Mouse (Mus musculus): ENCODE measurements around the gene Pcbd1.

Gene Pcbd1

DNA sequence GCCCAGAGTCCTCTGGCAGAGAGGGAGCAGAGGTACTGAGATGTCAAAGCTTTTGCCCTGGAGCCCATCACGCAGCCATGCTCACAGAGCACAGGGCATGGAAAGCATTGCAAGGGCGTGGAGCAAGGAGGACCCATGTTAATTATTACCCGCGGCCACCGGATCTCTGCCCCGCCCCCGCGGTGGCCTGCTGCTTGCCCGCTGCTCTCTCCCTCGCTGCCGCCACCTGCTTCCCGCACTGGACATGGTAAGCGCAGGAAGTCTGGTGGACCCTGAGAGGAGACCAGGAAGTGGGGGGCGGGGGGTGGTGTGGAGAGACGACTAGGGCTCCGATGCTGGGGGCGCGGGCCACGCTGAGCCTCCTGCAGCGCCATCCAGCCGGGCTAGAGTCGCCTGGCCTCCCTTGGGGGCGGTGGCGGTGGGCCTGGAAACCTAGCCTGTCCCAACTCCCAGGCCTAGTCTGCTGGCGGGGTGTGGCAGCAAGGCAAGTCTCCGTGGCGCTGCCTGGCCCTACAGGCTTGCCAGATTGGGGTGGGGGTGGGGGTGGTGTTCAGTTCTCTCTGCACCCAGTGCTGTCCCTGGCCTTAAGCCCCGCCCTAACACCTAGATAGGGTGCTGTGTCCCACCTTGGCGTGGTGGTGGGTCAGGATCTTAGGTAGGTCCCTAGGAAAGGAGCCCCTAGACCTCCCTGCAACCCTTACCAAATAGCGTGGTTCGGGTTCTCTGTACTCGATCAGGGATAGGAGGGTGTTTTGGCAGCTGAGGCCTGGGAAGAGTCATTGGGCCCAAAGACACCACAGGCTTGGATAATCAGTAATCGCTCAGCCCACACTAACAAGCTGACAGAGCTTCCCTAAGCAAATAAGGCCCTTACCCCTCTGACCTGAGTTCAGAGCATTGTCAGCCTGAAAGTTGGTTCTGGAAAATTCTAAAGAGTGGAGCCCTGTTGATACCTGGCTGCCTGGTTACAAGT, at the start of gene Pcbd1:
Gene Pcbd1, plus strand, starts transcription at position 162 of the 973 bp plus-strand sequence.
- DNase-seq (ENCODE audit: low spot score): no peak

DNA sequence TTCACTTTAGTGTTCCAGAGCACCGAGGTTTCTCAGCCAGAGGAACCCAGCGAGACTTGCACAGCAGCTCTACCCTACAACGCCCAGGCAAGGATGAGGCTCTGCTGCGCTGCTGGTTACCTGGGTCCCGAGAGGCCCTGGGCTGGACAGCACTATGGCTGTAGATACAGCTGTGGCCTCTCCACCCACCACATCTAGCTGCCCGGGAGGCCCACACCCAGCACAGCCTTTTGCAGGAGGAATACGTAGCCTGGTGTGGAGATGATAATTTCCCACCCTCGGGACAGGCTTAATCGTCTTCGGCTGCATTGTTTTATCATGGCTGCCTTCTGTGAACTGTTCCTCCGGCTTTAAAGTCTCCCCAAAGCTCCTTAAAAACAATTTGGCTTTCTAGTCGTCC, 49.5 kb upstream of the Pcbd1 start:
- no peak for DNase-seq (ENCODE audit: low spot score)

DNA sequence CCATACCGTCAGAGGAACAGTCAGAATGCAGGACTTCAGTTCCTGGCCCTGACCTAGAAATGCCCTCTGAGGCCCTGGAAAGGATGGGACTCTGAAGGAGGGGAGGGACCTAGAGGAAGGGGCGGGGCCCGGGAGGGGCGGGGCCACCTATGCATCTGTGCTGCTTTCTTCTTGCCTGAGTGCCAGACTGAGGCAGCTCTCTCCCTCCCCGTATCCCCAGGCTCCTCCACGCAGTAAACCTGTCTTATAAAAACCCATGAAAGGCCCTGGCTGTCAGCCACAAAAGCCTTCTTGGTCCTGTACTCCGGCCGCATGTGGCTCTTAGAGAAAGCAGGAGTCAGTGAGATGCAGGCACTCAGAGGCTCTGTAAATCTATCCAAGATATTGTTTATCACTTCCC, 44.0 kb upstream of the Pcbd1 start:
- no peak for DNase-seq (ENCODE audit: low spot score)

DNA sequence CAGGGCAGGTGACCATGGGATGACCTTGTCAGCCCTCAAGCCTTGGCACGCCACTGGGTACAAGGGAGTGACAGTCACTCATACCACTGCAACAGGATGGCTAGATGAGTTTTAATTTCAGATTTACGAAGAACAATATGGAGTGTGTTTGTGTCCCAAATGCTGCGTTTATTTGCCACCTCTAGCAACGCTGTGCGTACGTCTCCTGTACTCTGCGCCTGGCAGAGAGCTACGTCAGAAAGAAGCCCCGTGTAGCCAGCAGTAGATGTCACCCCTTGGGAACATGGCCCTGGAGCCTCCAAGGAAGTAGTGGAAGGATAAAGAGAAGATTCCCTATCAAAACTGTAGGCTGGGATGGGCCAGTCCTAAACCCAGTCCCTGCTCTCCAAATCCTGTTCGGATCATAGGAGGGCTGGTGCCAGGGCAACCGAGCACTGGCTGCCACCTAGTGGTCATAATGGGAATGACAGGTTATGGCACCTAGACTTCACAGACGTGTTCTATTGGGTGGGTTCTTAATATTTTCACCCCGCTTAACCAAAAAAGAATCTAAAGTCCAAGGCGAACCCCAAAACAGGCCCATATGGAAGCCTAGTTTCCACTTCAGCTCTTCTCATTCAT, 37.0 kb upstream of the Pcbd1 start:
- DNase-seq (ENCODE audit: low spot score): peak; percentile 72

DNA sequence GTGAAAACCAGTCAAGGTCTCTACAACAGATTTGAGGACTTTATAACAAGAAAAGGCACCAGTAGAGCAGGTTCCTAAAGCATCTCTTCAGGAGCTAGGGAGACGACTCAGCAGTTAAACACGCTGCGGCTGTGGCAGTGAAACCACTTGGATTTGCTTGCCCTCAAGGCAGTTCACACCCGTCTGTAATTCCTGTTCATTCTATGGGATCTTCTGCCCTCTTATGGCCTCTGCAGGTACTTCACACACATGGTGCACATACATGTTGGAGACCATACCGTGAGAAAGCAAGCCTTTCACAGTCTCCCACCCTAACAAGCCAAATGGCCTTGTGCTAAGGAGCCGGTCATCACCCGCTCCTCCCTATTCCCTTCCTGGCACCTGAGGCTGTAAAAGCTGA, 32.5 kb upstream of the Pcbd1 start:
- DNase-seq (ENCODE audit: low spot score): no peak

DNA sequence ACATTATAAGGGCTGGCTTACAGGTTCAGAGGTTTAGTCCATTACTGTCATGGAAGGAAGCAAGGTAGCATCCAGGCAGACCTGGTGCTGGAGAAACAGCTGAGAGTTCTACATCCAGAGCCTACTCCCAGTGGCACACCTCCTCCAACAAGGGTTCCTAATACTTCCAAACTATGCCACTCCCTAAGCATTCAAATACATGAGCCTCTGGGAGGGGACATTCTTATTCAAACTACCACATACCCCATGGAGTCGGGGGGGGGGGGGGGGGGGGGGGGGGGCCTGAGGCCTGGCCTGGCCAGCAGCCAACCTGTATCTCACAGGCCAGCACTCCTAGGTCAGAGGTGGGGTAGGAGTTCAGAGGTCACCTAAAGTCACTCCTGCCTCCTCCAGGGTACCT, 30.0 kb upstream of the Pcbd1 start:
- DNase-seq (ENCODE audit: low spot score): no peak

DNA sequence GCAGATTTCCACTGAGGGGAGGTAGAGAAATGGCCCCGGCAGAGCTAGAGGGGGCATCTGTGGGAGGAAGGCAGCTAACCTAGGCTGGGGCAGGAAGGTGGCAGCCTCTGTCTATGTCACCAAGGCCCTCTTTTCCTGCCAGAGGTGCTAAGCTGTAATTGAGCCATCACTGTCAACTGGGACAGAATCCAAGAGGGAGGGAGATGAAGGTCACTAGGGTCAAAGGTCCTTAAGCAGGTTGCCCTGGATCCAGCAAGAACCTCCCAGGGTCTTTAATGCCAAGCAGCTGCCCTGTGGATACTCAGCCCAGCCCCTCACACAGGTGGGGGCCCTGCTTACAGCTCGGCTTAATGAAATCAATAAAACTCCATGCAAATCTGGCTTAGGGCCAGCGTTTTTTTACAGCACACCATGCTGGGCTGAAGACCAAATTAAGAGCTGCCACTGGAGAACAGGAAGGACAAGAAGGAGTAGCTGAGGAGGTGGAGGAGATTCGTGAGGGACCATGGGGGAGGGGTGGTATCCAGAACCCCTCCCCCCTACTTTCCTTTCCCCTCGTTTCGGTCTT, 29.5 kb upstream of the Pcbd1 start:
- DNase-seq (ENCODE audit: low spot score): no peak

DNA sequence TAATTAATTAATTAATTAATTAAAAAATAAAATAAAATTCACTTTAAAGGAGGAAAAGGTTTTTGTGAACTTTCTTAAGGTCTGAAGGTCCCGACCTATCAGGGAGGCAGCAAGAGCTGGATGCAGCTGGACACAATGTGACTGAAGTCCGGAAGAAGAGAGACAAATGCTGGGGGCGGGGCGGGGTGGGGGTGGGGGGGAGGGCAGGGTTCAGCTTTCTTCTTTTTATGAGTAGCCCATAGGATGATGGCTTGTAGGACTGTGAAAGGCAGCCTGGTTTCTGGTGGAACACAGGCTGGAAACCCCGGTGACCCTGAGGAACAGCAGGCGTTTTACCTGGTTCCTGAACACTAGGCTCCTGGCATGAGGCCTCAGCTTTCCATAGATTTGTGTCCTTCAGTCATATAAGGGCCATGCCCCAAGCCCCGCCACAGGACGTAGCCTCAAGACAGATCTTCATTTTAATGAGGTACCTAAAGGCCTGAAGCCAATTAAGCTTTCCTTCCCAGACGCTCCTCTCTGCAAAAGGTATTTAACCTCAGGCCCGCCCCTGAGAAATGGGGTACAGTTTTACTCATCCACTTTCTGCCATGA, 25.8 kb upstream of the Pcbd1 start:
- no peak for DNase-seq (ENCODE audit: low spot score)

DNA sequence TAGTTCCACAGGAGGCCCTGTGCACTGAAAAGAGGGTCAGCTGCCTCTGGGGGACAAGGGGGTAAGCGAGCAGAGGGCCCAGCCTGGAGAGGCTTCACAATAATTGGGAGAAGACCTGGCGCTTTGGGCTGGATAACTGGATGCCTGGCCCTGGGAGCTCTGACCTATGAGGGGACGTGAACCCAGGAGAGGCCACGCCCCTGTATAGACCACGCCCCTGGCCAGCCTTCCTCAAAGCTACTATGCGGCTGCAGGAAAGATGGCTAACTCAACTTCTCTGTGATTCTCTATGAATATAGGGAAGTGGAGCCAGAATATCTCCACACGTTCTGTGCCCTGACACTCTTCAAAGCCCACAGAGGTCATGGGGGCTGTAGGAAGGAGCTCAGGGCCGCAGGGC, 24.5 kb upstream of the Pcbd1 start:
- DNase-seq (ENCODE audit: low spot score): no peak

DNA sequence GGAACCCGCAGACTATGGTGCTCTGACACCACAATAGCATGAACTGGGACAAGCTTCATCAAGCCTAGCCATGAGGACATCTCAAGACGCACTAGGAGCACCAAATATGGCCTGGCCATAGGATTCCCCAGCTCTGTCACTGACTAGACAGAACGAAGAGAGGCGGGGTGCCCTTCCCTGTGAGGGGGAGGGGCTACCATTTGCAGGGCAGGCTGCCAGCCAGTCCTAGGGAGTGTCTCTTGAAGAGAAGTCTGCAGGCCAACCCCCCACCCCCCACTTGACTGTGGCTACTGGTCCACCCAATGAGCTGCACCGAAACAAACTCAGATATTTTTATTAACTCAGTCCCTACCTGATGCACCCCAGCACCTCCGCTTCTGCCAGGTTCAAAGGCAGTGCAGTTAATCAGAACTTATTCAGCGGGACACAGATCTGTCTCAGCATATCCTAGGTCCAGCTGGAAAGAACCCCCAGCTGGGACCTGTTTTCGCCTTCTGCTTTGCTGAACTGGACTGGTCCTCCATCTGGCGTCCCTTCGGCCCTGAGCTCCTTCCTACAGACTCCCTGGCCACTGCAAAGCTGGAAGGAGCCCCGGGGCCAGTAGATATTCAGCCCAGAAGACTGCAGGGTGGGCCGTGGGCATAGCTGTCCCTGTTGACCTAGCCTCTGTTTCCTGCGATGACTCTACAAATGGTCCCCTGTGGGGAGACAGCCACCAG, 23.7 kb upstream of the Pcbd1 start:
- DNase-seq (ENCODE audit: low spot score): no peak

DNA sequence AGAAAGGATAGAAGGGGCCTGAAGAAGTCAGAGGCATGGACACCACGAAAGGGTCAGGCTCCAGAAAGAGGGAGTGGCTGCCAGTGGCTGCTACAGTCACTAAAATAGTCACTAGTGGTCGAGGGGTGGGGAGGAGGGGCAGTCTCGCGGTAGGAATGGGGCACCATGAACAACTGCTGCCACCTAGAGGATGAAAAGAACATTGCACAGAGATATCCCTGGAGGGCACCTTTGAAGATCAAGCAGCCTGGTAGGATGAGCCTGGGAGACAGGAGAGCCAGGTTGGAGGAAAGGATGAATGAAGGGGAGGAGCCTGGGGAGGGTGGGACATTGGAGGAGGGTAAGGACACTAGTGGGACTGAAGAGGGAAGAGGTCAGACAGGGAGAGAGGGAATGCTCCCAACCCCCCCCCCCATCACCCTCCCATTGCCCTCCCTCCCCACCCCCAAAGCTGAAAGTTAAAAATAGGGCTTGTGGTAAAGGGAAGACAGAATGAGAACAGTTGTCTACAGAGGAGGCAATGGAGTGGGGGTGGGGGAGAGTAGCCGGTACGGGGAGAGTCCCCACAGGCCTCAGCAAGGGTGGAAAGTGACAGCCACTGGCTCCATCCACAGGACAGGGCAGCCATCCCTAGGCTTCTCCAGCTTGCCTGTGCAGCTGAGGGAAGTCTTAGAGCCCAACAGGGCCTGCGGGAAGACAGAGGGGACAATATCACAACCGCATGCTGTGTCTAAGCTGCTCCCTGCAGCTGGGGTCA, 20.5 kb upstream of the Pcbd1 start:
- DNase-seq (ENCODE audit: low spot score): peak; percentile 68

DNA sequence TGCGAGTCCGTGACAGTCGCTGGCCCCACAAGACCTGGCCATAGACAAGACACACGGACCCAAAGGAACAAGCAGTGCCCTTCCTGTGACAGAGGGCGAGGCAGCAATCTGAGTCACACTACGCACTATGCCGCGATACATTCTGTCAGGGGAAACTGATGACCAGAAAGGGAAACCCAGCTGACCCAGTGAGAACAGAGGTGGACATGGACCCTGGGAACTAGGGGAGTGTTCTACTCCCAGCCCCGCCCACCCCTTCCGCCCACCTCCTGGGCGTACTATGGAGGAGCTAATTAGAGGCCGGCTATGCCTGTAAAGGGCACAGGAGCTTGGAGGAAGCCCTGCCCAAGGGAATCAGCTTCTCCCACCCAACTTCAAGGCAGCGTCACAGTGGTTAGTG, 19.9 kb upstream of the Pcbd1 start:
- no peak for DNase-seq (ENCODE audit: low spot score)

DNA sequence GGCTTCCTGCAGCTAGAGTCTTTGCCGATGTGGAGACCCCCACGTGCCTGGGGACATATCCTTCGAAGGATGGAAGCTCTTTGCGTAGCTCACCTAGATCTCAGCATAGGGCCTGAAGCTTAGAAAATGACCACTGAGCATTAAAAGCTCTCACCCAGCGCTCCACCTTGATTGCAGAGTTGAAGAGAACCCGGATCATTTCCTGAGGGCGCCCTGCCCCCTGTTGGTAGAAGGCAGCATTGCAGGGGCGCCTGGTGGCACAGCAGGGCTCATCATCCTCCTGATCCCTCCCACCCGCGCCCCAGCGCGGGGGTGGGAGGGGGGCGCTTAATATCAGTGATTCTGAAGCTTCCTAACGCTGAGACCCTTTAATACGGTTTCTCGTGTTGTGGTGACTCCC, 16.8 kb upstream of the Pcbd1 start:
- peak; percentile 66 for DNase-seq (ENCODE audit: low spot score)

DNA sequence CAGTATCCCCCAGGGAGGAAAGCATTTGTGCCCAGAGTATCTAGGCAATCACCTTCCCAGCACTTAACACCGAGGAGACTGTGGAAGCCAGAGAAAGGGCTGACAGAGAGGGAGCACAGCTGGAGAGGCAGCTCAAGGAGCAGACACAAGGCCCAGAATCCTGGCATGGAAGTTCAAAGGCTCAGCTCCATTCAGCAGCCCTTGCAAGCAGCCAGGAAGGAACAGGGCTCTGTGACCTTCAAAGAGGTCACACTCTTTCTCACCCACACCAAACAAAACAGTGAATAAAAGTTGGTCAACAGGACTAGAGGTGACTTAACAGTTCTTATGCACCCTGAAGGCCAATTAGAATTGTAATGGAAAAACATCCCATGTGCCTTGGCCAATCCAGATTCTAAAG, 14.5 kb upstream of the Pcbd1 start:
- no peak for DNase-seq (ENCODE audit: low spot score)

DNA sequence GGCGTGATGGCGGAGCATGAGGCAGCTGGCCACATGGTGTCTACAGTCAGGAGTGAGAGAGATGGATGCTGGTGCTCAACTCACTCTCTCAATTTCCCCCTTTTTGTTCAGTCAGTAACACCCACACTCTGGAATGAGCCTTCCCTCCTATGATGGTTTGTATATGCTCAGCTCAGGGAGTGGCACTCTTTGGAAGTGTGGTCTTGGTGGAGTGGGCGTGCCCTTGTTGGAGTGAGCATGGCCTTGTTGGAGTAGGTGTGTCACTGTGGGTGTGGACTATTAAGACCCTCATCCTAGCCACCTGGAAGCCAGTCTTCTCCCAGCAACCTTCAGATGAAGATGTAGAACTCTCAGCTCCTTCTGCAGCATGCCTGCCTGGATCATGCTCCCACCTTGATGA, 13.5 kb upstream of the Pcbd1 start:
- DNase-seq (ENCODE audit: low spot score): no peak

DNA sequence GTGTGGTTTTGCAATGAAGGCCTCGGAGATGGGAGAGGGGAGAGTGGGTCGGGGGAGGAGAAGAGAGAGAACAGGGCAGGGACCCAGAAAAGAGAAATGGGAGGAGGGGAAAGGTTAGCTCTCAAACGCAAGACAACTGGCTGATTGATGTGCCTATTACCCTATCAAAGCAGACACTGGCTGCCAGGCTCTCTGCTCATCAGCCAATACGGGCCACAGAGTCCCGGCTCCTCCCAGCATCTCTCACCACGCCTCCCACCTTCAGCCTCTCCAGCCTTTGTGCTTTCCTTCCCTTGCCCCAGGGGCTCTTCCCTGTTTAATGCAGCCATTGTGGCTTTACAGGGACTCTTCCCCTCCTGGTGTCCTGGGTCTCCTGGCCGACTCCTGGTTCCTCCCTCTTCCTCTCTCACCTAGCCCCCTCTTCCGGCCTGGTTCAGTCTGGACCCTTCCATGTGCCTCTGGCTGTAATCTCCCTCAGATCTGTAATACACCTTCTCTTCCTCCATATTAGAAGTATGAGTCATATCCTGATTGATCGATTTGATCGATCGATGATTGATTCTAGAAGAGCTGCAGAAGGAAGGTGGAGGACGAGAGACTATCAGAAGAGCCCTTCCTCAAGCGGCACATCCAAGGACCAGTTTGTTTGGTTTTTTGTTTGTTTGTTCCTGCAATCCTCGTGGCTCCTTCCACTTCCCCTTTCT, 8.8 kb upstream of the Pcbd1 start:
- DNase-seq (ENCODE audit: low spot score): peak; percentile 68

DNA sequence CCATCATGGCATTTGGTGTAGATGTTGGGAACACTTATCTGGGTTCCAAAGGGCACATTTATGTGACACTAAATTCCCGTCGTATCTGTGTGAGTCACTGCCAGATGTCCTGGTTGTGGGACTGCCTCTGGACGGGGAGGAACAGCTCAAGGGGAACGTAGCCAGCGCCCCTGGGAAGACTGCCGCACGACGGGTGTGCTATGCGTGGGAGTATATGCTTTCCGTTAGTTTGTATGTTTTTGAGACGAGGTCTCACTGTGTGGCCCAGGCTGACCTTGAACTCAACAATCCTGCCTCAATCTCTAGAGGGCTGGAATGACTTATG, 8.2 kb upstream of the Pcbd1 start:
- DNase-seq (ENCODE audit: low spot score): no peak

DNA sequence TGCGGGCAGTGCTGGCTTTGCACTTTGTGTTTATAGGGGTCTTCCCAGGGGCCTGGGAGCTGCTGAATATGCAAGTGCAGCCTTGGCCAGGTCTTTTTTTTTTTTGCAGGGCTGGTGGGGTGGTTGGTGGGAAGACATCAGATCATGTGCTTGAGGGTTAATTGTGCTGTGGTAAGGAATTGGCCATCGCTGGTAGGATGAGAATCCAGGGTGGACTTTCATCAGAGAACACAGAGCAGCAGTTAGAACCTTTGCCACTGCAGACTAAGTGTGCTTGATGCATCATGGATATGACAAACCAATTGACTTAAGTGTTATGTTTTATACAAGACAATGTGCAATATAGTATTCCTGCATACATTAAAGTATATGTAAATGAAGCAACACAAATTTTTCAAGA, 3.8 kb upstream of the Pcbd1 start:
- no peak for DNase-seq (ENCODE audit: low spot score)

DNA sequence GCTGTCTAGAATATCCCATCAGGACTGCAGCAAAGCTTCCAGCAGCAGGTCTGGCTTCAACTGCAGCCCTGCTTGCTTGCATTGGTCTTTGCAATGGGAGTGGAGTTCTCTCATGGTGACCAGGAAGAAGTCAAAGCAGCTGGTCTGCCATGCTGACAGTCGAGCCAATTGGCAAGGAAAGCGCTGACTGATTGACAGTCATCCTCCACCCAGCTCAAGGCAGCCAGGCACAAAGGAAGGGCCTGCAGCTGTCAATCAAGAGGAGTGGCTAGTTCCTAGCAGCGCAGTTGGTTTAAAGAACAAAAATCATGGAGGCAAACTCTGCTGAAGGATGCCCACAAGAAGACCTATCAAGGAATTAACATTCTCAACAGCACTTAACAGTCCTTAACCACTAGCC, 2.6 kb upstream of the Pcbd1 start:
- DNase-seq (ENCODE audit: low spot score): no peak

DNA sequence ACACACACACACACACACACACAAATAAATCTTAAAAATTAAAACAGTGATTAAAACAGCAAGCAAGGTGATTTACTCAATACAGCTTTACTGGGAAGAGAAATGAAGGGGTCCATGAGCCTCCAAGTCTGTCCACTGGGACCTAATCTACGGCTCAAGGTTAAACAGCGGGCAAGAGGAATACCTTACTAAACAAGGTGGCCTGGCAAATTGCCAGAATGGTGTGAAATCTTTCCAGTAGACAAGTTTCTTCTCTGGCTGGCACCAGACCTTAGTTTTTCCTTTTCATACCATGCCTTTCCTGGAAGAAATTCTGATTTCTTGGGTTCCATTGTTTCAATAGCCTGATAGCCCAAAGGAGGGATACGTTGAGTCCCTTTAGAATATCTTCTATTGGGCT, 663 bp upstream of the Pcbd1 start:
- DNase-seq (ENCODE audit: low spot score): no peak

DNA sequence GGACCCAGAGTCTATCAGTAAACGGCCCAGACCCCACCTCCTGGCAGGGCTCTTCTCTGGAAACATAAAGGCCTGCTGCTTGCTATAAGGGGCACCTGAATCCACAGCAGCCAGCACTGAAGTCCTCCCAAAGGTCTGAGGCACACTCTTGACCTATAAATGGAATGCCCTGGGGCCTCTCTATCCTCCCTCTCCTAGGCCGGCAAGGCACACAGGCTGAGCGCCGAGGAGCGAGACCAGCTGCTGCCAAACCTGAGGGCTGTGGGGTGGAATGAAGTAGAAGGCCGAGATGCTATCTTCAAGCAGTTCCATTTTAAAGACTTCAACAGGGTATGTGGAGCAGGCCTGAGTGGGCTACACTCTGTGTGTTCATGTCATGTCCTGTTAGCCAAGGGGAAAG, 2.7 kb downstream of the Pcbd1 start:
- no peak for DNase-seq (ENCODE audit: low spot score)
